Mouse (Mus musculus) embryo, embryonic 10 days (tissue): ENCODE data around the gene Slc6a8.
A peak's percentile ranks its signal among the peaks of the same experiment; 100 is the strongest.

ENCODE experiments used
- DNase-seq: peaks from one replicate; pipeline ENCODE4 v3.0.0-alpha.2; 2015; ENCODE audit warnings: low spot score

The Slc6a8 gene

GRCm38 (mm10) chrX:73672879-73673618 is at the start of gene Slc6a8:
TSS of gene Slc6a8 (plus strand) at chrX:73673150.
- peak; percentile 74 for DNase-seq

DNA sequence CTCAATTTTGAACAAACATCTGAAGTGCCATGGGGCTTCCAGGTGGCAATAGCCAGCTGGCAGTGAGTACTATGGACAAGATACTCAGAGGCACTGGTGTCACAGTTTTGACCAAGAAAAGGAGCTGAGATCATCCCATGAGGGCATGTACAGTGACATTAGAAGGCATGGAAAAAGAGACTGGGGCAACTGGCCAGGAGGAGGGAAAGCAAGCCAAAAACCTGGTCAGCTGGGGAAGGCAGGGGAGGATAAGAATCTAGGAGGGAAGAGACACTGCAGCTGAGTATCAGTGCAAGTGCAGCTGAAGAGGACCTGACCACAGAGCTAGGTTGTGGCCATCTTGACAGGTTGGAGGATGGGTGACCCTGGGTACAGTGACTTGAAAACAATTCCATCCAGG is 46.0 kb upstream of the Slc6a8 start:
- no peak for DNase-seq

DNA sequence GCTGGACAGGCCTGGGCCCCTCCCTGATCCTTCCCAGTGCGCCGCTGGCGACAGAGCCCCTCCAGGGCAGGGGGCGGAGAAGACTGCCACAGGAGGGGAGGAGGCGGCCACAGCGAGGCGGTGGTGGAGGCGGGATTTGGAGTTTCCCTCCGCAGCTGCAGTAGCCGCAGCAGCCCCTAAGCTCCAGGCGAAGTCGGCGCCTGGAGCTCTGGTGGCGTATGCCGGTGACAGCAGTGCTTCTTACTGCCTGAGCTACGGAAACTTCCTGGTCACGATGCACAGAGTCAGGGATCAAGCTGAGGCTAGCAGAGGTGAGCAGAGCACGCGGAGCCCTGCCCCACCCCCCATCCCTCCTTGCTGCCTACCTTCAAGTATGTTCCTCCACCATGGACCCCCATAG is 37.5 kb upstream of the Slc6a8 start:
- peak; percentile 24 for DNase-seq

DNA sequence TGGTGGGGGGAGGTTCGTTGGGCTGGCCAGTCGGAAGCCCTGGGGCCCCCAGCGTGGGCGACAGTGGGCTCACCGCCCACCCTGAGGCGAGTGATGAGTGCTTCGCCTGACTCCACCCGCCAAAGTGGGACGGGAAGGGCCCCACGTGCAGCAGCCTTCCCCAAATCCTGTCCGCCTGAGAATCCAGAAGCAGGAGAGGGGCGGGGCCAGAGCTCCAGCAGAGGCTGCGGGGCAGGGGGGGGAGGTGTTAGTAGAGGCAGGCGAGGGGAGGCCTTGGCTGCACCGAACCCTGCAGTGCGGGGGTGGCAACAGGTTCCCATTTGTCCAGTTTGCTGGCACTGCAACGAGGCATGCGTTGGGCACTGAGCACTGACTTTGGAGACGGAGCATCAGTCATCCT is 35.5 kb upstream of the Slc6a8 start:
- DNase-seq = no peak

GRCm38 (mm10) chrX:73639255-73639675 is 33.7 kb upstream of the Slc6a8 start, which contains the start of gene Dusp9:
TSS of gene Dusp9 (plus strand) at chrX:73639419.
- DNase-seq = peak; percentile 72

DNA sequence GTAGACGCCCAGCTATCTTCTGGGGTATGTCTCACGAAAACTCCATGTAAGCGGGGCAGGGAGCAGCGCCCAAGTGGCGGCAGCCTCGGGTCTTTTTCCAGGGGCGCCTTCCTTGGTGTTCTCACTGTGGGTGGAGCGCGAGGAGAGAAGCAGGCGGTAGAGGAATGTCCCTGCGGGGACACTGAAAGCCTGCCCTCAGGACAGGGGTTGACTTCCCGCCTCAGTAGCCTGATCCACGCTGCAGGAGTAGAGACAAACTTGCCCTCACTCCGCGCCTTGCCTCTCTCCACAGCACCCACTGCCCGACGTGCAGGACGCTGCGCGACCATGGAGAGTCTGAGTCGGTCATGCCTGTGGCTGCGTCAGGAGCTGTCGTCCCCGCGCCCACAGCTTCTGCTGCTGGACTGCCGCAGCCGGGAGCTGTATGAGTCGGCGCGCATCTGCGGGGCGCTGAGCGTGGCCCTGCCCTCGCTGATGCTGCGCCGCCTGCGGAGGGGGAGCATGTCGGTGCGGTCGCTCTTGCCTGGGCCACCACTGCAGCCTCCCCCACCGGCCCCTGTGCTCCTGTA is 33.0 kb upstream of the Slc6a8 start:
- DNase-seq = peak; percentile 18

- DNase-seq = no peak
These were observed 27.8 kb upstream of the Slc6a8 start for GRCm38 (mm10) chrX:73645121-73645520.

GRCm38 (mm10) chrX:73650869-73651268 is 22.1 kb upstream of the Slc6a8 start:
- DNase-seq = no peak

GRCm38 (mm10) chrX:73653392-73653791 is 19.6 kb upstream of the Slc6a8 start:
- no peak for DNase-seq

DNA sequence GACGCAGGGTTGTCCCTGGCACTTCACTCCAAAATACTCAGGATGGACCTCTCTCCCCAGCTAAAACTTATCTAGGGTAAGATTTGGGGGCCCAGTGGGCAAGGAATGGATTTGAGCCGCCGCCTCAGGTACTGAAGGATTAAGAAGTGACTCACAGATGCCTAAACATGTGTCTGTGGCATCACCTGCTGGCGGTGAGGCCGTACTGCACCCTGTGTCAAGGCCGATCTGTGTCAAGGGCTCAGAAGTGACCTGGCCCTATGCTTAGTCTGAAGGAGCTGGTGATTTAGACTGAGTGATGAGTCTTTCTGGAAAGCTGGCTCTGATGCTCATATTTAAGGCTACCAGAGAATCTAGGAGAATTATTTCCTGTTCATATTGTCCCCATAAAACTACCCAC is 18.8 kb upstream of the Slc6a8 start:
- DNase-seq = peak; percentile 89

DNA sequence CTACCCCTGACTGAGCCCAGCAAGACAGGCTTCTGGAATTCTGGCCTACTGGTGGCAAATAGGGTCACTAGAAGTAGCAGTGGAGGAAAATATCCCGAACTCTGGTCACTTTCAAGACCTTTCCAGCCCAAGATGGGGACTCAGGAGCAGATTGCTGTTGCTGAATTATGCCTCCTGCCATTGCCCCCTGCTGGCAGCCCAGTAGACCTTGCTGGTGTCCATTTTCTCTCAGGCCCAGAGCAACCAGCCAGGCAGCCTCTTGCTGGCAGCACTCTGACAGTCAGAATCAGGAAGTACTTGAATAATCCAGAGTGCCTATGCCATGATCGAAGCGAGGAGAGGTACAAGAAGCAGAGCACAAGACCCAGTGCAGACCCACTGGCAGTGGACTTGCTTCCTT is 17.4 kb upstream of the Slc6a8 start:
- DNase-seq = peak; percentile 47

DNA sequence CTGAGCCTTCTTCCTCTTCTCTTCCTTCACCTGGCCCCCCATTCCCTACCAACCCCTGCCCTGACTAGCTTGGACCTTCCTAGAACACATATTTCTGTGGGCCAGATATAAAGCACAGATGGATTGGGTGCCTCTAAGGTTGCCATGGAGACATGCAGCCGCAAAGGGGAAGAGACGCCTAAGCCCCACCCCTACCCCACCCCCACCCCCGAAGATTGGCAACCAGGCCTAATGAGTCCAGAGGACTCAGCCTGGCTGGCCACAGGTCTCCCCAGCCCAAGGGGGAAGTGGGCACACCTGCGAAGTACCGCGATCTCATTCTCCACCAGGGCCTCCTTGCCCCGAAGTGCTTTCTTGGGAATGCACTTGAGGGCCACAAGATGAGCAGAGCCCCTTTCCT is 14.6 kb upstream of the Slc6a8 start:
- DNase-seq = no peak

DNA sequence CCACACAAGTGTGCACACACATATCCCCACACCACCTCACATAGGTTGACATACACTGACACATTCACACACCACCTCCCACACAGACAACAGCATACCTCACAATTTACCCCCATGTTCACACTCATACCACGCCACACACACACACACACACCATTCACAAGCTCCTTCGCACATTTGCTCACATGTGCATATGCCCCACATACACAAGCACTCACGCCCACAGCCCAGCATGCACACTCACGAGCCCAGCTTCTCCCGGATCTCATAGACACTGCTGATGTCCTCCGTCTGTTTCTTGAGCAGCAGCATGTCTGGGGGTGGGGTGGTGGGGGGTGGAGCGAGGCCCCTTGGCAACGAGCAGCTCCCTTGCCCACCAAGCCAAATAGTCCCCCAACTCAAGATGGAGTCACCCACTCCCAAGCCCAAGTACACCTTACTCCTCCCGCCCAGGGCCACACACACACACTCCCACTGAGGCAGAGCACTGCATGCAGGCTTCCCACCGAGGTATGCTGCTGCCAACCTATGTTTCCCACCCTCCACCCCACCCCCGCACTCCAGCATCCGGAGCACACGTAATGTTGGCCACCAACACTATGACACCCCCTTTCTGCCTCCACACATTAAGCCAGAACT is 13.9 kb upstream of the Slc6a8 start:
- DNase-seq = no peak

DNA sequence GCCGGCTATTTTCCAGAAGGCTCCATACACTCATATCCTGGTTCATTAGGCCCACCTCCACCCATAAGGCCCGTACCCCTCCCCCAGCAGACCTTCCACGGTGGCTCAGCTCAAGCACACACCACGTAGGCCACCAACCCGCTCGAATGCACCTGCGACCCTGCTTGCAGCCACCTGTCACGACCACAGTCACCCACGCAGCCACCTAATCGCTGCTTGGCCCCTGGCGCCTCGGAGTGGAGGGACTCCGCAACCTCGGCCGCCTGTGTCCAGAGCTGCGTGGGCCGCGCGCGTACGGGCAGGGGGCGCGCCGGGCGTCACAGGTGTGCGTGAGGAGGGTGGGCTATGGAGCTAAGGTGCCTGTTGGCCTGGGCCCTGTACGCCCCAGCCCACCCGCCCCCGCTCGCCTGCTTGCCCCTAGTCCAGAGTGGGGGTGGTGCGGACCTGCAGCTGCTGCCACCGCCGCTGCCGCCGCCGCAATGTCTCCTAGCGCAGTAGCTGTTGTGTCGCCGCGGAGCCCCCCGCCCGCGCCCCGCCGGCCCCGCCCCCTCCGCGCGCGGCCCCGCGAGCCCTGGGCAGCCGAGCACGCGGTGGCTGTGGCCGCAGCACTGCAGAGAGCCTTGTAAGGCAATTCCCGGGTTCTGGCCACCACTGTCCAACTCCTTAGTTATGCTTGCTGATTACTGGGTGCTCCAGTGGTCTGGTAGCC is 13.2 kb upstream of the Slc6a8 start, which contains the start of gene Pnck:
Gene Pnck (minus strand): TSS at position 543 of the 709 bp plus-strand sequence.
- DNase-seq = peak; percentile 27

- no peak for DNase-seq
These were observed 12.7 kb upstream of the Slc6a8 start for GRCm38 (mm10) chrX:73660284-73660665.

DNA sequence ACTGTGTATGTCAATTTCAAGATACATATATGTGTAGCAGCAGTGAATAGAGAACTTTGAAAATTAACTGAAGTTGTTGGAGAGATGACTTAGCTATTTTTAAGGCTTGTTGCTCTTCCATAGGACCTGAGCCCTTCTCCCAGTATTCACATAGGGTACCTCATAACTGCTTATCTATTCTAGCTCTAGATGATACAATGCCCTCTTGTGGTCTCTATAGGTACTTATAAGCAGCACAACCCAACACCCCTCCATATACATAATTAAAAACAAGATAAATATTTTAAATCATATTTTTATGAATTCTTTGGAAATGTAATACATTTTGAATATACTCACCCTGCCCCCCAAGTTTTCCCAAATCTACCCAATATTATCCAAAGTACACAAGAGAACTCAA is 9.8 kb upstream of the Slc6a8 start:
- no peak for DNase-seq

GRCm38 (mm10) chrX:73672031-73672431 is 919 bp upstream of the Slc6a8 start:
- DNase-seq = peak; percentile 63

- DNase-seq = no peak
These were observed 643 bp downstream of the Slc6a8 start for GRCm38 (mm10) chrX:73673619-73673967.

GRCm38 (mm10) chrX:73673968-73674661 is 1.2 kb downstream of the Slc6a8 start:
- peak; percentile 24 for DNase-seq

DNA sequence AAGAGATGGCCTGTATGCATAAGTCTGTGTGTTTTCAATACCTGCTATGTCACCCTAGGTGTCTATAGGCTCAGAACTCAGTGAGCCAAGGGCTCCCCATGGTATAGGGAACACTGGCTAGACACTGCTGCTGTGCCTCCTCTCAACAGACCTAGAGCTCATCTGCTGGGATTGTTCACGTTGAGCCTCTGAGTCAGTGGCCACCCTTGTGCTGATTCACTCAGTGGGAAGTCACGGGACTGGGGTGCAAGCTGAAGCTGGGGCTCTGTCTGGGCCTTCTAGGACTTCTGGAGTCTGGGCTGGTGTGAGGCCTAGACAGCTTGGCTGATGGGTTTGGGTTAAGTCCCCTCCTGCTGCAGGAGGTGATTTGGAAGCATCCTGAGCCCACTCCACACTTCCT is 2.3 kb downstream of the Slc6a8 start:
- no peak for DNase-seq

DNA sequence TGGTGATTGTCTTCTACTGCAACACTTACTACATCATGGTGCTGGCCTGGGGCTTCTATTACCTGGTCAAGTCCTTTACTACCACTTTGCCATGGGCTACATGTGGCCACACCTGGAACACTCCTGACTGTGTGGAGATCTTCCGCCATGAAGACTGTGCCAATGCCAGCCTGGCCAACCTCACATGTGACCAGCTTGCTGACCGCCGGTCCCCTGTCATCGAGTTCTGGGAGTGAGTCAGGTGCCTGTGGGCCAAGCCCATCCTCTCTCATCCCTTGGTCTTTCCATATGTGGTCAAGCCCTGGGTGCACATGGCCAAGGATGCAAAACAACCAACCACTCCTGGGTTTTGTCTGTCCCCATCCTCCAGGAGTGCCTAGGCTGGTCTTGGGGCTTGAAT is 3.7 kb downstream of the Slc6a8 start:
- no peak for DNase-seq

GRCm38 (mm10) chrX:73684156-73684555 is 11.2 kb downstream of the Slc6a8 start:
- DNase-seq = no peak
